Mouse (Mus musculus): Measurements from ENCODE around the gene Lsm11. TPM values are rescaled to one million over a fixed set of nuclear protein-coding genes. Genes with fewer than 3 reads are reported as not detected.
A peak's percentile ranks its signal among the peaks of the same experiment; 100 is the strongest.

The Lsm11 gene
- total RNA-seq, 2 experiments from 2014 or later, result 2.0 to 2.7 TPM

GRCm38 (mm10) chr11:45932771-45933170, 12.0 kb downstream of the Lsm11 start:
- DNase-seq, result no peak
- intact Hi-C loops (cut with DNase I), result no loop called here

GRCm38 (mm10) chr11:45929541-45929940, 15.2 kb downstream of the Lsm11 start:
- no peak for DNase-seq

GRCm38 (mm10) chr11:45927456-45927855, 17.3 kb downstream of the Lsm11 start:
- DNase-seq, result no peak
- intact Hi-C loops (cut with DNase I), result no loop called here

More at GRCm38 (mm10) chr11:45929541-45929940, 15.2 kb downstream of the Lsm11 start:
- intact Hi-C loops (cut with DNase I), result no loop called here

- intact Hi-C loops (cut with DNase I), result no loop called here
- DNase-seq, result peak; percentile 71 to 72
Observed at GRCm38 (mm10) chr11:45926640-45927082, 18.1 kb downstream of the Lsm11 start.

GRCm38 (mm10) chr11:45925436-45925835, 19.3 kb downstream of the Lsm11 start:
- intact Hi-C loops (cut with DNase I), result no loop called here
- DNase-seq, result no peak

GRCm38 (mm10) chr11:45921480-45921898, 23.2 kb downstream of the Lsm11 start:
- intact Hi-C loops (cut with DNase I), result no loop called here

GRCm38 (mm10) chr11:45921026-45921425, 23.7 kb downstream of the Lsm11 start:
- DNase-seq, result no peak
- intact Hi-C loops (cut with DNase I), result no loop called here

More at GRCm38 (mm10) chr11:45921480-45921898, 23.2 kb downstream of the Lsm11 start:
- no peak for DNase-seq

GRCm38 (mm10) chr11:45918836-45919235, 25.9 kb downstream of the Lsm11 start:
- DNase-seq, result no peak
- intact Hi-C loops (cut with DNase I), result no loop called here

GRCm38 (mm10) chr11:45918018-45918417, 26.7 kb downstream of the Lsm11 start:
- DNase-seq, result no peak
- intact Hi-C loops (cut with DNase I), result no loop called here

GRCm38 (mm10) chr11:45916196-45916595, 28.5 kb downstream of the Lsm11 start:
- intact Hi-C loops (cut with DNase I), result no loop called here
- no peak for DNase-seq

GRCm38 (mm10) chr11:45910701-45911100, 34.0 kb downstream of the Lsm11 start:
- DNase-seq, result no peak
- intact Hi-C loops (cut with DNase I), result no loop called here

- intact Hi-C loops (cut with DNase I), result no loop called here
- no peak for DNase-seq
Observed at GRCm38 (mm10) chr11:45908894-45909293, 35.8 kb downstream of the Lsm11 start.

- intact Hi-C loops (cut with DNase I), result no loop called here
- no peak for DNase-seq
Observed at GRCm38 (mm10) chr11:45908070-45908469, 36.7 kb downstream of the Lsm11 start.

GRCm38 (mm10) chr11:45907301-45907700, 37.4 kb downstream of the Lsm11 start:
- DNase-seq, result no peak
- intact Hi-C loops (cut with DNase I), result no loop called here

- intact Hi-C loops (cut with DNase I), result no loop called here
- DNase-seq, result no peak
Observed at GRCm38 (mm10) chr11:45906109-45906786, 38.5 kb downstream of the Lsm11 start.

GRCm38 (mm10) chr11:45900233-45901015, 44.3 kb downstream of the Lsm11 start:
- DNase-seq, result no peak
- intact Hi-C loops (cut with DNase I), result no loop called here

GRCm38 (mm10) chr11:45897392-45897791, 47.3 kb downstream of the Lsm11 start:
- intact Hi-C loops (cut with DNase I), result no loop called here
- no peak for DNase-seq

- DNase-seq, result no peak
- intact Hi-C loops (cut with DNase I), result no loop called here
Observed at GRCm38 (mm10) chr11:45892861-45893360, 51.8 kb downstream of the Lsm11 start.

GRCm38 (mm10) chr11:45890423-45890822, 54.3 kb downstream of the Lsm11 start:
- intact Hi-C loops (cut with DNase I), result no loop called here

GRCm38 (mm10) chr11:45889981-45890380, 54.8 kb downstream of the Lsm11 start:
- intact Hi-C loops (cut with DNase I), result loop anchor here (10.0 kb wide), 2 partner anchors 135 to 1305 kb away; no protein-coding TSS in a partner anchor
- DNase-seq, result no peak

More at GRCm38 (mm10) chr11:45890423-45890822, 54.3 kb downstream of the Lsm11 start:
- no peak for DNase-seq

GRCm38 (mm10) chr11:45888471-45889030, 56.2 kb downstream of the Lsm11 start:
- intact Hi-C loops (cut with DNase I), result loop anchor here (10.0 kb wide), 2 partner anchors 134 to 1304 kb away; no protein-coding TSS in a partner anchor
- no peak for DNase-seq
